Mouse (Mus musculus) CH12.LX (cell line): ENCODE measurements at regions not wholly inside any gene's neighbourhood (a gene's known extent, or its start where the extent isn't known, plus 50 kb on each side); places are given as distances from the start of the nearest gene placed in this dataset.

Source experiments
- DNase-seq: peaks from one replicate; pipeline ENCODE4 v3.0.0-alpha.2; 2013; ENCODE audit errors: extremely low read depth
- H3K27ac ChIP-seq: 2 replicates; pipeline ENCODE4 v1.5.1; 2012; ENCODE audit warnings: low read depth, mild to moderate bottlenecking, control low read depth, moderate library complexity; ENCODE audit not compliant: insufficient read depth
- H3K27me3 ChIP-seq: replicated peaks from 2 replicates; pipeline ENCODE3; 2012; ENCODE audit warnings: inconsistent platforms
- H3K36me3 ChIP-seq, 2 experiments: replicated peaks in 1 of 2; 2 replicates each; pipeline versions ENCODE3 to v1.6.1; 2012; ENCODE audit warnings: inconsistent platforms in 1 of 2, low read length in 1 of 2, mild to moderate bottlenecking in 1 of 2, mixed read lengths in 1 of 2, moderate library complexity in 1 of 2; ENCODE audit not compliant: control insufficient read depth in 1 of 2, insufficient read depth in 1 of 2
- H3K4me1 ChIP-seq, 2 experiments: 2 replicates each; pipeline ENCODE4 v1.6.1; 2012; ENCODE audit warnings: inconsistent platforms in 1 of 2, moderate library complexity in 1 of 2; ENCODE audit not compliant: insufficient read depth in 2 of 2, control insufficient read depth in 1 of 2
- H3K4me2 ChIP-seq: 2 replicates; pipeline ENCODE4 v1.6.1; 2012; ENCODE audit warnings: low read depth, mild to moderate bottlenecking, control low read depth; ENCODE audit not compliant: poor library complexity, insufficient read depth, severe bottlenecking
- H3K4me3 ChIP-seq, 3 experiments: fragments of 150-350 bp in 1 of 3; sonication (generic) in 1 of 3; replicated peaks in 1 of 3; 2 replicates each; pipeline versions ENCODE3 to v1.5.1; 2011 to 2012; ENCODE audit warnings: low read depth in 2 of 3, low read length in 2 of 3, mild to moderate bottlenecking in 2 of 3, moderate library complexity in 2 of 3, control low read depth in 1 of 3, improper control_type of control experiment in 1 of 3, inconsistent platforms in 1 of 3, mixed read lengths in 1 of 3; ENCODE audit not compliant: poor library complexity in 1 of 3
- H3K79me2 ChIP-seq: replicated peaks from 2 replicates; pipeline ENCODE4 v1.6.1; 2012; ENCODE audit warnings: mild to moderate bottlenecking, moderate library complexity; ENCODE audit not compliant: control insufficient read depth, poor library complexity, insufficient read depth, severe bottlenecking; ENCODE audit errors: extremely low read depth
- H3K9ac ChIP-seq: 2 replicates; pipeline ENCODE4 v1.6.1; 2012; ENCODE audit warnings: low read depth, mild to moderate bottlenecking, control low read depth, moderate library complexity; ENCODE audit not compliant: insufficient read depth
- H3K9me3 ChIP-seq: replicated peaks from 2 replicates; pipeline ENCODE3; 2012; ENCODE audit warnings: low read length, inconsistent platforms, mixed read lengths
- BHLHE40 ChIP-seq: IDR thresholded peaks from 2 replicates; pipeline ENCODE4 v1.6.1; 2011; ENCODE audit warnings: mild to moderate bottlenecking, low read depth, low read length, improper control_type of control experiment
- CHD2 ChIP-seq: IDR thresholded peaks from 2 replicates; pipeline ENCODE4 v1.6.1; 2011; ENCODE audit warnings: low read length, improper control_type of control experiment
- EP300 ChIP-seq: IDR thresholded peaks from 2 replicates; pipeline ENCODE4 v1.6.1; 2011; ENCODE audit warnings: low read length, improper control_type of control experiment
- GABPA ChIP-seq: IDR thresholded peaks from 2 replicates; pipeline ENCODE4 v1.6.1; 2012; ENCODE audit warnings: low read depth, low read length, improper control_type of control experiment, inconsistent platforms; ENCODE audit not compliant: insufficient replicate concordance
- HCFC1 ChIP-seq: IDR thresholded peaks from 2 replicates; pipeline ENCODE4 v1.6.1; 2012; ENCODE audit warnings: low read depth, mild to moderate bottlenecking, inconsistent platforms, low read length, improper control_type of control experiment
- KAT2A ChIP-seq: IDR thresholded peaks from 2 replicates; pipeline ENCODE4 v1.6.1; 2012; ENCODE audit warnings: low read length, improper control_type of control experiment, inconsistent platforms; ENCODE audit not compliant: insufficient replicate concordance
- MAFK ChIP-seq: IDR thresholded peaks from 2 replicates; pipeline ENCODE4 v1.6.1; 2011; ENCODE audit warnings: low read length, improper control_type of control experiment; ENCODE audit not compliant: insufficient replicate concordance
- MAX ChIP-seq: IDR thresholded peaks from 2 replicates; pipeline ENCODE4 v1.6.1; 2011; ENCODE audit warnings: low read length, improper control_type of control experiment
- MEF2A ChIP-seq: IDR thresholded peaks from 2 replicates; pipeline ENCODE4 v1.6.1; 2014; ENCODE audit warnings: low read depth, mild to moderate bottlenecking, inconsistent platforms, low read length, improper control_type of control experiment, borderline replicate concordance
- MXI1 ChIP-seq: IDR thresholded peaks from 2 replicates; pipeline ENCODE4 v1.6.1; 2011; ENCODE audit warnings: mild to moderate bottlenecking, low read depth, low read length, improper control_type of control experiment
- NRF1 ChIP-seq: IDR thresholded peaks from 2 replicates; pipeline ENCODE4 v1.6.1; 2014; ENCODE audit warnings: low read depth, mild to moderate bottlenecking, inconsistent platforms, low read length, improper control_type of control experiment, moderate library complexity
- POLR2AphosphoS2 ChIP-seq: IDR thresholded peaks from 2 replicates; pipeline ENCODE4 v1.6.1; 2011; ENCODE audit warnings: low read depth, low read length, improper control_type of control experiment
- RCOR1 ChIP-seq: conservative IDR thresholded peaks from 2 replicates; pipeline ENCODE4 v1.6.1; 2012; ENCODE audit warnings: low read depth, mild to moderate bottlenecking, inconsistent platforms, low read length, improper control_type of control experiment
- SIN3A ChIP-seq: IDR thresholded peaks from 2 replicates; pipeline ENCODE4 v1.6.1; 2012; ENCODE audit warnings: low read length, improper control_type of control experiment, inconsistent platforms
- SMC3 ChIP-seq: IDR thresholded peaks from 2 replicates; pipeline ENCODE4 v1.6.1; 2011; ENCODE audit warnings: low read depth, low read length, improper control_type of control experiment
- USF1 ChIP-seq: IDR thresholded peaks from 2 replicates; pipeline ENCODE4 v1.6.1; 2014; ENCODE audit warnings: low read depth, mild to moderate bottlenecking, inconsistent platforms, low read length, improper control_type of control experiment
- ZC3H11A ChIP-seq: IDR thresholded peaks from 2 replicates; pipeline ENCODE4 v1.6.1; 2012; ENCODE audit warnings: low read depth, mild to moderate bottlenecking, inconsistent platforms, low read length, improper control_type of control experiment
- ZKSCAN1 ChIP-seq: IDR thresholded peaks from 2 replicates; pipeline ENCODE4 v1.6.1; 2012; ENCODE audit warnings: low read depth, inconsistent platforms, low read length, improper control_type of control experiment, borderline replicate concordance
- ZMIZ1 ChIP-seq: IDR thresholded peaks from 2 replicates; pipeline ENCODE4 v1.6.1; 2012; ENCODE audit warnings: low read depth, mild to moderate bottlenecking, inconsistent platforms, low read length, improper control_type of control experiment
- dilution Hi-C: fragments of 300-500 bp; cut with MboI; formaldehyde crosslinking; loops from 2 replicates; pipeline ENCODE4 v1.14.3; 2020; ENCODE audit warnings: low sequenced_read_pairs; ENCODE audit not compliant: extremely low pct_unique_long_range_greater_than_20kb, extremely low pct_ligation_motif_present
- in situ Hi-C: fragments of 300-500 bp; cut with MboI; formaldehyde crosslinking; loops from 3 replicates; pipeline ENCODE4 v1.14.3; 2019; ENCODE audit warnings: low sequenced_read_pairs, low pct_ligation_motif_present, low pct_unique_long_range_greater_than_20kb, mixed read lengths

DNA sequence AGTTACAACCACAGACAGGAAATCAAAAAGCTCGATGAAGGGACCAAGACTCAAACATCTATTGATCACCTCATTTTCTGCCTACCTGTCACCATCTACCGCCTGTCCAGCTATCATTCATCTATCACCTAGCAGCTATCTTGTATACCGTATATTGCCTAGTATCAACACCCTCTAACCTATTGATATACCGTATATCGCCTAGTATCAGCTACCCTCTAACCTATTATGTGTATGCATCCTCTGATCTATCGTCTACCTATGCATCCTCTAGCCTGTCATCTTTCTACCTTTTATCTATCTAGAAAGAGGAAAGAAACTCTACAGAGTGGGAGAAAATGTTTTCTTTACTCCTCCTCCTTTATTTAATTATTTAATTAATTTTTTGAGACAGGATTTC, 143.2 kb downstream of the Bmp7 start:
- in situ Hi-C loops (no loop called here), dilution Hi-C loops (no loop called here)
- Histone ChIP-seq H3K4me1 (no peaks in the 10 kb centered on the region), H3K4me3 (no peak overlapping the region), H3K9me3 (peaks cover 5% of the 10 kb centered on the region), H3K9ac (no peak overlapping the region), H3K36me3 (no peaks in the 10 kb centered on the region), H3K27ac (no peak overlapping the region), H3K27me3 (peaks cover 46% of the 10 kb centered on the region), H3K79me2 (no peaks in the 10 kb centered on the region), H3K4me2 (no peak overlapping the region)
- TF ChIP-seq MXI1 (peak; percentile 90), POLR2AphosphoS2 (no peak)
- no peak for DNase-seq

GRCm38 (mm10) chr2:172799951-172800350, 140.2 kb downstream of the Bmp7 start:
- DNase-seq = no peak
- H3K4me3 ChIP-seq = no peak overlapping the region
- H3K79me2 ChIP-seq = no peaks in the 10 kb centered on the region
- in situ Hi-C loops = no loop called here
- H3K27ac ChIP-seq = no peak overlapping the region
- TF ChIP-seq MEF2A (no peak), GABPA (no peak), EP300 (no peak), USF1 (no peak), KAT2A (no peak), POLR2AphosphoS2 (no peak), HCFC1 (no peak), ZC3H11A (no peak), BHLHE40 (no peak), MAX (no peak), RCOR1 (no peak), ZMIZ1 (no peak), SMC3 (no peak), NRF1 (no peak), MAFK (no peak), ZKSCAN1 (no peak), CHD2 (no peak), SIN3A (no peak)
- H3K9me3 ChIP-seq = peaks cover 20% of the 10 kb centered on the region
- peaks cover 26% of the 10 kb centered on the region for H3K27me3 ChIP-seq
- H3K4me2 ChIP-seq = no peak overlapping the region
- no peaks in the 10 kb centered on the region for H3K36me3 ChIP-seq
- no peak overlapping the region for H3K9ac ChIP-seq
- dilution Hi-C loops = no loop called here
- H3K4me1 ChIP-seq = no peaks in the 10 kb centered on the region
